Mouse (Mus musculus) frontal cortex, postnatal 10 days (tissue): ENCODE results near the gene Pde7b.

Experiments used
- DNase-seq, 2 experiments: peaks; one replicate each; pipeline ENCODE4 v3.0.0; 2022; ENCODE audit warnings: low spot score in 2 of 2, mixed read lengths in 1 of 2

Gene Pde7b

GRCm38 (mm10) chr10:20421299-20421883 is 303.5 kb downstream of the Pde7b start:
- DNase-seq: no peak

GRCm38 (mm10) chr10:20420296-20420695 is 304.6 kb downstream of the Pde7b start:
- DNase-seq: no peak

DNA sequence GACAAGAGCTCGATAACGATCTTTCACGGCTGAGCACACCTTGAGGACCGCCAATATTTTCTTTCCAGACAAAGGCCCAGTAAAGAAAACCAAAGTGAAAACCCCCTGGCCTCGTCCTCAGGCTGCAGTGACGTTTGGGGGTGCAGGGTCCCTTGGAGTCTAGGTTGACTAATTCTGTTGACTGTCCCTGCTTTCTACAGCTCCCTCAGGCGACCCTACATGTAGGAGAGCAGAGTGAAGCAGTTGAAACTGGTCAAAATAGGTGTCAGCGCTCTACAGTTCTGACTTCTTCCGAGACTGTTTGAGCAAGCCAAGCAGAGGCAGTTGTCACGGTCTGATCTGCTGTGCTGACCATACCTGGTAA is 306.0 kb downstream of the Pde7b start:
- no peak for DNase-seq

- DNase-seq: no peak
These were observed 306.5 kb downstream of the Pde7b start for GRCm38 (mm10) chr10:20418202-20418855.

DNA sequence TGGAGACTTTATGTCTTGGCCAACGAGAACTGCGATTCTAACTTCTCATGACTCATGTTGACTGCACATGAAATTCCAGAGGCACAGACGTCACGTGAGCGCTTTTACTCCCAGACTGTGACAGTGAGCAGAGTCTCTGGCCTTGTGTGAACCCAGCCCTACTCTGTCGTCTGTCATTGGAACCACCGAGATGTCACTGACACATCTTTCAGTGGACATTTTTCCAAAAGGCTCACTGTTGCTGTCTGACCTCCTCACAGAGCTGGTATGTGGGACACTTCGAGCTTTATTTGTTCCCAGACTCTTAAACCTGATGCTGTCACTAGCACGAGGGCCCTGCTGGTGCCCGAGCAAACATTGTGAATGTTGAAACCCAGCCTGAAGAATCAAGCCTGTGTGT is 315.7 kb downstream of the Pde7b start:
- no peak for DNase-seq

DNA sequence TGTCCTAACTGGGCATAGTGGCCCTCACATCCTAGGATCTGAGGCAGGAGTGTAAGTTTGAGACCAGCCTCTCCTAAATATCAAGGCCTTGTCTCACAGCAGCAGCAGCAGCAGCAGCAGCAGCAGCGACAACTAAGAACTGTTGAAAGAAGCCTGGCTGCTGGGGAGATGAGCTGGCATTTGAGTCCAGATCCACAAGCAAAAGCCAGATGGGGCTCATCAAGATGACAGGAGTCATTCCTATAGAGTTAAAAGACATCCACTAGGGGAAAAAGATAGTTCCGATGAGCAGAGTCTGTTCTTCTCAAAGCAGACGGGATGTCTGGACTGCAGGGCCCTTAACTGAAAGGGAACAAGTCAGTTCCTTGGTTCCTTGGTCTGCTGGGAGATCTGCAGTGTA is 316.5 kb downstream of the Pde7b start:
- no peak for DNase-seq

GRCm38 (mm10) chr10:20405471-20405870 is 319.4 kb downstream of the Pde7b start:
- DNase-seq: peak in 1 of 2 experiments; percentile 46

GRCm38 (mm10) chr10:20402941-20403340 is 321.9 kb downstream of the Pde7b start:
- DNase-seq: no peak

DNA sequence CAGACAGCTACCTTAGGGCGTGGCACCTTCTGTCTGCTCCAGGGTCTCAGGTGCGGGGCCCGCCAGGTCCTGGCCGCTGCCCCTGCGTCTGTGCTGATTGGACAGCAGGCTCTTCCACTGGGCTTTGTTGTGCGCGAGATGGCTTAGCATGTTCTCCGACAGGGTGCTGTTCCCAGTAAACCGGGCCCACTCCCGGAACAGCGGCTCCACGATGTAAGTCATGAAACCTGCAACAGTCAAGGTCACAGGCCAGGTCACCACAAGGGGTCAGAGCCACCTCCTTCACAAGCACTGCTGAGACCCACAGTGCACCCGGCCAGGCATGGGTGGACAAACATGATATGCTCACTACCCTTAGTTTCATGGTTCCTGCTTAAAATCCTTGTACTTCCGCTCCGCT is 324.5 kb downstream of the Pde7b start:
- no peak for DNase-seq

GRCm38 (mm10) chr10:20398641-20399390 is 326.1 kb downstream of the Pde7b start:
- no peak for DNase-seq

GRCm38 (mm10) chr10:20398224-20398623 is 326.7 kb downstream of the Pde7b start:
- DNase-seq: no peak

- no peak for DNase-seq
These were observed 329.1 kb downstream of the Pde7b start for GRCm38 (mm10) chr10:20395778-20396177.

DNA sequence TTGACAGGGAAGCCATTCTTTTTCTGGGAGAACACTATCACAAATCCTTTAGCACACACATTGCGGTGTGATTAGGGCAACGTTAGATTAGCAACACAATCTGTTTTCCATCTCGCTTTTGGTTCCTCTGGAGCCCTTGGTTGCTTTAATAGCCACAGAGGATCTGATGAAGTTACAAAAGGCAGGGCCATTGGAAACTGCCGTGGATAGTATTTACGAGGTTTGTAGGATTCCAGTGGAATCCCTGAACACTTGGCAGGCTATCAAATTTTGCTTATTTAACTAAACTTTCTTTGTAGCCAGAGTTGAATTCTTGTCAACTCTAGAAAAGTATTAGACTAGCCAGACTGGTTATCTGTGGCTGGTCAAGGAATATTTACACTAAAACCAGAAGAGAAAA is 330.1 kb downstream of the Pde7b start:
- no peak for DNase-seq

- no peak for DNase-seq
These were observed 334.3 kb downstream of the Pde7b start for GRCm38 (mm10) chr10:20390568-20390967.

GRCm38 (mm10) chr10:20382807-20383419 is 342.0 kb downstream of the Pde7b start:
- no peak for DNase-seq

GRCm38 (mm10) chr10:20381352-20381751 is 343.5 kb downstream of the Pde7b start:
- DNase-seq: no peak

- peak; percentile 42 to 56 for DNase-seq
These were observed 344.1 kb downstream of the Pde7b start for GRCm38 (mm10) chr10:20380798-20381197.

DNA sequence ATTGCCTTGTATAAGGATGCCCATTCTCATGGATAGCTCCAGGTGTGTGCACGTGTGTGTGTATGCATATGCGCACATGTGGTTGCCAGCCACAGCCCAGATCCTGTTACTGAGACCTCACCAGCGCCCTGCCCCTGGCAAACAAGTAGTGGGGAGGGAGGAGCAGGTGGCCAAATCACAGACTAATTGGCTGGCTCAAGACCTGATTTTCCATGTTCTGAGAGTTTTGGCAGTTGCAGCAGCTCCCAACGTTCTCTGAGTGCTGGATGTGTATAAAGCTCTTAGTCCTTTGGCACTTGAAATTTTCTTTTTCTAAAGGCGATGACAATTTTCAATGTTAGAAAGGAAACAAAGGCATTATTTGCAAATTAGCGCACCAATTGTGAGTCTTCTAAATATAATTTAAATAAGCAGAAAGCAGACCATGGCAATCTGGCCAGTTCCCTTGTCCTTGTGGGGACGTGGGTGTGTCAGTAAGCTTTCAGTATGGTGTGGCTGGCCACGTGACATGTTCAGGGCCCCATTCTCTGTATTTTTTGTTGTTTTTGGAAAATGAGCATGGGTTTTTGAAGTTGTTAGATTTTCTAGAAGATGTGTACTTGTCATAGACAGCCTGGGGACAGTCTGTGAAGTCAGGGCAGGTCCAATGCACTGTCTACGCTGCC is 345.7 kb downstream of the Pde7b start:
- DNase-seq: no peak

GRCm38 (mm10) chr10:20377621-20378020 is 347.3 kb downstream of the Pde7b start:
- DNase-seq: no peak

DNA sequence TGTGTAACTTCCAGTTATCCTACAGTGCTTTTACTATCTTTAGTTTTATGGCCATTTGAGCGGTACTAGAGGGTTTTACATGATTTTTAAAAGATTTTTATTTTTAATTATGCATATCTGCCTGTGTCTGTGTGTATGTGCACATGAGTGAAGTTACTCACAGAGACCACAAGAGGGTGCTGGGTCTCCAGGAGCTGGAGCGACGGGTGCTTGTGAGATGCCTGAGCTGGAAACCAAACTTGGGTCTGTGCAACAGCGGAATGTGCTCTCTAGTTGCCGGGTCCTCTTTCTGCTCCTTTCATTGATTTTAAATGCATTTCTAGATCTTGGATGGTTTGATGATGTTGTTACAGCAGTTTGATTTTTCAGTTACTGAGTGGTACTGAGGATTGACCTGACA is 352.8 kb downstream of the Pde7b start:
- no peak for DNase-seq

DNA sequence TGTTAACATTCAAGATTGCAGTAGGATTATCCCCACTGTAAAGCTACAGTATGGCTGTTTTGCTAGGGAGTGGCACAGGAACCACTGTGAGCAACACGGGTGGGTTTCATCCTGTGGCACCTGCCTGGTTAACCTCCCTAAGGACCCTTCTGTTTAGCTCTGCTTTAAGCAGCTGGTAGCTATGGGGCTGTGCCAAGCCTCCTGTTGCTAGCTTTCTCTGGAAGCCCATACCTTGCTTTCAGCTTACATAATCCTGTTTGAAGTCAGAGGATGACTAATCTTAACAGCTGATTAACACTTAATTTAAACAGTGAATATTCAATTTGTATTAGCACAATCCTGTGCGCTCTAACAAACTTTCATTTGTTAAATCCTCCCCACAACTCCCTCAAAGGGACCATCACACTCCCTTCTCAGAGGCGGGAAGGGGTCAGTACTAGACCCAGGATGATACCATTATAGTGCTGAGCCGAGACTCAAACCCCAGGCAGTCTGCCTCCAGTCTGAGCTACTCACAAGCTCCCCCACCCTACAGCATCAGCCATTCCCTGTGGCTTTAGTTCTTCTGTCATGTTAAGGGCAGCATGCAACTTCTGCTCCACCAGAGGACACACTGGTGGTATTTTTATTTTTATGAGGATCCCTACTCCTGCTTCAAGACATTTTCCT is 362.3 kb downstream of the Pde7b start:
- DNase-seq: no peak
